Mouse (Mus musculus) heart, embryonic 11.5 days (tissue): ENCODE measurements around the gene Olfr1448. TPM values are rescaled to one million over a fixed set of nuclear protein-coding genes. Genes with fewer than 3 reads are reported as not detected.

Source experiments
- polyA plus RNA-seq: library from polyadenylated mRNA; unstranded; fragments of >200 nt; fragmentation: Nextera tagmentation; extraction: Ambion mirVana; gene quantifications from 2 replicates; pipeline ENCODE4 v1.2.1, GENCODE M21; 2014

Gene Olfr1448
- polyA plus RNA-seq, 1 experiment from 2014 or later: not detected

Other genes with a start within 250 kb of the Olfr1448 start
- gene Olfr1443, start 246.3 kb downstream of the Olfr1448 start, polyA plus RNA-seq: not detected in 2 replicates
- not detected in 2 replicates for gene Keg1, start 228.6 kb downstream of the Olfr1448 start, polyA plus RNA-seq
- gene Cntf, start 158.8 kb downstream of the Olfr1448 start, polyA plus RNA-seq: 0.48 and 0.54 TPM in 2 replicates
- gene Zfp91, start 128.3 kb downstream of the Olfr1448 start, polyA plus RNA-seq: 7.2 and 9.3 TPM in 2 replicates
- gene Lpxn, start 128.2 kb downstream of the Olfr1448 start, polyA plus RNA-seq: 0.56 and 0.76 TPM in 2 replicates
- not detected in 2 replicates for gene Gm5244, start 77.7 kb downstream of the Olfr1448 start, polyA plus RNA-seq
- not detected in 2 replicates for gene Olfr1444, start 67.1 kb downstream of the Olfr1448 start, polyA plus RNA-seq
- not detected in 2 replicates for gene Olfr1445, start 40.6 kb downstream of the Olfr1448 start, polyA plus RNA-seq
- not detected in 2 replicates for gene Olfr1446, start 30.9 kb downstream of the Olfr1448 start, polyA plus RNA-seq
- not detected in 2 replicates for gene Olfr1447, start 20.7 kb downstream of the Olfr1448 start, polyA plus RNA-seq
- gene Olfr1449, start 6.4 kb upstream of the Olfr1448 start, polyA plus RNA-seq: not detected in 2 replicates
- not detected in 2 replicates for gene Olfr1450, start 25.8 kb upstream of the Olfr1448 start, polyA plus RNA-seq
- gene Olfr1451, start 70.6 kb upstream of the Olfr1448 start, polyA plus RNA-seq: not detected in 2 replicates
- not detected in 2 replicates for gene Olfr1453, start 103.9 kb upstream of the Olfr1448 start, polyA plus RNA-seq
- not detected in 2 replicates for gene Olfr1454, start 136.2 kb upstream of the Olfr1448 start, polyA plus RNA-seq
- not detected in 2 replicates for gene Olfr1457, start 173.5 kb upstream of the Olfr1448 start, polyA plus RNA-seq
- gene Olfr1458, start 182.4 kb upstream of the Olfr1448 start, polyA plus RNA-seq: not detected in 2 replicates
- 0.01 TPM in 1 of 2 replicates, not detected in the other for gene Olfr1459, start 225.1 kb upstream of the Olfr1448 start, polyA plus RNA-seq
- gene Olfr1461, start 238.6 kb upstream of the Olfr1448 start, polyA plus RNA-seq: not detected in 2 replicates